Mouse (Mus musculus) hindbrain, embryonic 13.5 days (tissue): ENCODE measurements around the gene Tspoap1. TPM values are rescaled to one million over a fixed set of nuclear protein-coding genes. Genes with fewer than 3 reads are reported as not detected.
A peak's percentile ranks its signal among the peaks of the same experiment; 100 is the strongest.

Source experiments
- ATAC-seq: fragments of 200-750 bp; cut with Nextera tagmentation; 2 replicates; pipeline ENCODE4 v1.8.0; 2017; ENCODE audit warnings: moderate TSS enrichment; ENCODE audit not compliant: low FRiP score
- H3K27ac ChIP-seq: fragments of 300-500 bp; sonication (generic); 2 replicates; pipeline ENCODE4 v1.5.1; 2015; ENCODE audit warnings: inconsistent platforms, mild to moderate bottlenecking, moderate library complexity
- H3K27me3 ChIP-seq: fragments of 300-500 bp; sonication (generic); 2 replicates; pipeline ENCODE4 v1.6.1; 2015; ENCODE audit warnings: mild to moderate bottlenecking, inconsistent platforms
- H3K36me3 ChIP-seq: fragments of 300-500 bp; sonication (generic); 2 replicates; pipeline ENCODE4 v1.6.1; 2015; ENCODE audit warnings: mild to moderate bottlenecking, inconsistent platforms
- H3K4me1 ChIP-seq: fragments of 300-500 bp; sonication (generic); replicated peaks from 2 replicates; pipeline ENCODE4 v1.6.1; 2015; ENCODE audit warnings: inconsistent platforms
- H3K4me2 ChIP-seq: fragments of 300-500 bp; sonication (generic); 2 replicates; pipeline ENCODE4 v1.6.1; 2015; ENCODE audit warnings: inconsistent platforms, mild to moderate bottlenecking, moderate library complexity
- H3K4me3 ChIP-seq: fragments of 300-500 bp; sonication (generic); 2 replicates; pipeline ENCODE4 v1.5.1; 2015; ENCODE audit warnings: mild to moderate bottlenecking, inconsistent platforms
- H3K9ac ChIP-seq: fragments of 300-500 bp; sonication (generic); 2 replicates; pipeline ENCODE4 v1.6.1; 2015; ENCODE audit warnings: mild to moderate bottlenecking, inconsistent platforms
- H3K9me3 ChIP-seq: fragments of 300-500 bp; sonication (generic); 2 replicates; pipeline ENCODE4 v1.6.1; 2016; ENCODE audit warnings: inconsistent platforms
- WGBS: fragments of 180-500 bp; shearing (Covaris S2); methylation state at CpG from one replicate; pipeline ENCODE4 v1.1.7; 2015; 5-methylcytosine and 5-hydroxymethylcytosine counted together
- polyA plus RNA-seq: library from polyadenylated mRNA; unstranded; fragments of >200 nt; fragmentation: Nextera tagmentation; extraction: Ambion mirVana; gene quantifications from 2 replicates; pipeline ENCODE4 v1.2.1, GENCODE M21; 2015

Gene Tspoap1
- polyA plus RNA-seq, 1 experiment from 2014 or later: 40.7 TPM

- Histone ChIP-seq H3K9ac (peak overlapping the region; percentile 90), H3K4me1 (peaks cover 59% of the 10 kb centered on the region), H3K4me2 (peak overlapping the region; percentile 95), H3K9me3 (no peaks in the 10 kb centered on the region), H3K27me3 (peaks cover 43% of the 10 kb centered on the region), H3K36me3 (peaks cover 31% of the 10 kb centered on the region), H3K4me3 (peak overlapping the region; percentile 72), H3K27ac (peak overlapping the region; percentile 88)
- WGBS: under 1% methylated on average over 65 of the region's 65 CpGs
- ATAC-seq: peak; percentile 43
Measured at GRCm38 (mm10) chr11:87763988-87764876, 3.9 kb downstream of the Tspoap1 start.

- Histone ChIP-seq H3K27ac (no peak overlapping the region), H3K9ac (no peak overlapping the region), H3K4me2 (no peak overlapping the region), H3K36me3 (peaks cover 75% of the 10 kb centered on the region), H3K4me3 (no peak overlapping the region), H3K4me1 (peaks cover 18% of the 10 kb centered on the region), H3K9me3 (no peaks in the 10 kb centered on the region), H3K27me3 (peaks cover 22% of the 10 kb centered on the region)
- no peak for ATAC-seq
- 85% methylated on average over 4 of the region's 4 CpGs for WGBS
Measured at GRCm38 (mm10) chr11:87768745-87769144, 8.4 kb downstream of the Tspoap1 start.

GRCm38 (mm10) chr11:87770989-87771388 is 10.6 kb downstream of the Tspoap1 start:
- H3K4me3 ChIP-seq: no peak overlapping the region
- no peak for ATAC-seq
- H3K4me1 ChIP-seq: no peaks in the 10 kb centered on the region
- peaks cover 89% of the 10 kb centered on the region for H3K36me3 ChIP-seq
- peaks cover 16% of the 10 kb centered on the region for H3K27me3 ChIP-seq
- no peak overlapping the region for H3K9ac ChIP-seq
- WGBS: 60% methylated on average over 3 of the region's 3 CpGs
- H3K27ac ChIP-seq: no peak overlapping the region
- H3K9me3 ChIP-seq: no peaks in the 10 kb centered on the region
- H3K4me2 ChIP-seq: no peak overlapping the region

- Histone ChIP-seq H3K9me3 (no peaks in the 10 kb centered on the region), H3K27ac (no peak overlapping the region), H3K4me3 (no peak overlapping the region), H3K4me2 (no peak overlapping the region), H3K36me3 (peaks cover 90% of the 10 kb centered on the region), H3K9ac (no peak overlapping the region), H3K4me1 (no peaks in the 10 kb centered on the region), H3K27me3 (peaks cover 17% of the 10 kb centered on the region)
- WGBS: 89% methylated on average over 3 of the region's 3 CpGs
- ATAC-seq: no peak
Measured at GRCm38 (mm10) chr11:87772354-87772753, 12.0 kb downstream of the Tspoap1 start.

- Histone ChIP-seq H3K4me1 (peaks cover 16% of the 10 kb centered on the region), H3K4me3 (peak overlapping the region; percentile 28), H3K27ac (peak overlapping the region; percentile 44; the same call in 1 of the 2 replicates), H3K27me3 (peaks cover 60% of the 10 kb centered on the region), H3K4me2 (peak overlapping the region; percentile 53), H3K9ac (peak overlapping the region; percentile 59), H3K9me3 (no peaks in the 10 kb centered on the region), H3K36me3 (peaks cover 82% of the 10 kb centered on the region)
- WGBS: 12% methylated on average over 32 of the region's 32 CpGs
- ATAC-seq: peak; percentile 60
Measured at GRCm38 (mm10) chr11:87778100-87778765, 17.9 kb downstream of the Tspoap1 start.

- peaks cover 80% of the 10 kb centered on the region for H3K36me3 ChIP-seq
- no peak overlapping the region for H3K27ac ChIP-seq
- ATAC-seq: no peak; the same call in 1 of the 2 replicates
- 0 out of 2 replicates have a peak overlapping the region, but pooled peaks have one; percentile 28 for H3K4me3 ChIP-seq
- H3K27me3 ChIP-seq: peaks cover 60% of the 10 kb centered on the region
- H3K9ac ChIP-seq: no peak overlapping the region
- no peaks in the 10 kb centered on the region for H3K9me3 ChIP-seq
- peaks cover 16% of the 10 kb centered on the region for H3K4me1 ChIP-seq
- 43% methylated on average over 12 of the region's 12 CpGs for WGBS
- peak overlapping the region; percentile 53 for H3K4me2 ChIP-seq
Measured at GRCm38 (mm10) chr11:87778915-87779314, 18.6 kb downstream of the Tspoap1 start.

- Histone ChIP-seq H3K9ac (no peak overlapping the region), H3K36me3 (peaks cover 80% of the 10 kb centered on the region), H3K4me2 (no peak overlapping the region), H3K27ac (no peak overlapping the region), H3K9me3 (no peaks in the 10 kb centered on the region), H3K27me3 (peaks cover 60% of the 10 kb centered on the region), H3K4me1 (peaks cover 16% of the 10 kb centered on the region), H3K4me3 (no peak overlapping the region)
- WGBS: 91% methylated on average over 4 of the region's 4 CpGs
- ATAC-seq: no peak
Measured at GRCm38 (mm10) chr11:87779392-87779791, 19.1 kb downstream of the Tspoap1 start.

GRCm38 (mm10) chr11:87780130-87780529 is 19.8 kb downstream of the Tspoap1 start:
- Histone ChIP-seq H3K4me2 (no peak overlapping the region), H3K9me3 (no peaks in the 10 kb centered on the region), H3K9ac (no peak overlapping the region), H3K4me1 (peaks cover 16% of the 10 kb centered on the region), H3K27me3 (peaks cover 60% of the 10 kb centered on the region), H3K36me3 (peaks cover 80% of the 10 kb centered on the region), H3K4me3 (no peak overlapping the region), H3K27ac (no peak overlapping the region)
- no peak for ATAC-seq
- WGBS: 81% methylated on average over 8 of the region's 8 CpGs

- no peak for ATAC-seq
- Histone ChIP-seq H3K27ac (no peak overlapping the region), H3K4me3 (no peak overlapping the region), H3K27me3 (0 out of 2 replicates have a peak, but pooled peaks cover 7% of the 10 kb centered on the region), H3K36me3 (peaks cover 10% of the 10 kb centered on the region), H3K4me1 (no peaks in the 10 kb centered on the region), H3K4me2 (no peak overlapping the region), H3K9me3 (no peaks in the 10 kb centered on the region), H3K9ac (no peak overlapping the region)
- WGBS: 90% methylated on average over 6 of the region's 6 CpGs
Measured at GRCm38 (mm10) chr11:87790088-87790487, 29.7 kb downstream of the Tspoap1 start.

GRCm38 (mm10) chr11:87793460-87793859 is 33.1 kb downstream of the Tspoap1 start, which contains the start of gene Mpo:
Gene Mpo (plus strand): TSS chr11:87793581.
- WGBS: 72% methylated on average over 3 of the region's 3 CpGs
- no peak within 1 kb of the TSS for H3K4me3 ChIP-seq
- no peak for ATAC-seq

GRCm38 (mm10) chr11:87801711-87802275 is 41.5 kb downstream of the Tspoap1 start:
- WGBS: 88% methylated on average over 22 of the region's 22 CpGs
- no peak overlapping the region for H3K4me2 ChIP-seq
- no peak for ATAC-seq

More at GRCm38 (mm10) chr11:87793460-87793859, 33.1 kb downstream of the Tspoap1 start, which contains the start of gene Mpo:
- Histone ChIP-seq H3K36me3 (no peaks in the 10 kb centered on the region), H3K4me1 (no peaks in the 10 kb centered on the region; the same call in 1 of the 2 replicates), H3K27me3 (0 out of 2 replicates have a peak, but pooled peaks cover under 1% of the 10 kb centered on the region), H3K4me2 (no peak within 1 kb of the TSS), H3K9ac (no peak within 1 kb of the TSS), H3K27ac (no peak within 1 kb of the TSS), H3K9me3 (no peaks in the 10 kb centered on the region)

GRCm38 (mm10) chr11:87802621-87803020 is 42.3 kb downstream of the Tspoap1 start:
- no peak overlapping the region for H3K27ac ChIP-seq
- ATAC-seq: no peak
- no peaks in the 10 kb centered on the region for H3K36me3 ChIP-seq
- WGBS: 48% methylated on average over 14 of the region's 14 CpGs
- no peaks in the 10 kb centered on the region for H3K9me3 ChIP-seq
- no peaks in the 10 kb centered on the region for H3K27me3 ChIP-seq
- H3K4me2 ChIP-seq: peak overlapping the region; percentile 11; the same call in 1 of the 2 replicates
- H3K4me3 ChIP-seq: no peak overlapping the region
- peaks cover 4% of the 10 kb centered on the region; the same call in 1 of the 2 replicates for H3K4me1 ChIP-seq
- no peak overlapping the region for H3K9ac ChIP-seq

More at GRCm38 (mm10) chr11:87801711-87802275, 41.5 kb downstream of the Tspoap1 start:
- Histone ChIP-seq H3K4me3 (no peak overlapping the region), H3K9me3 (no peaks in the 10 kb centered on the region), H3K36me3 (no peaks in the 10 kb centered on the region), H3K27me3 (no peaks in the 10 kb centered on the region), H3K9ac (no peak overlapping the region), H3K27ac (no peak overlapping the region), H3K4me1 (peaks cover 4% of the 10 kb centered on the region)
